Mouse (Mus musculus) E14TG2a.4 (cell line): ENCODE measurements around the gene Myo5c.

ENCODE experiments used
- CTCF ChIP-seq: conservative IDR thresholded peaks from 2 replicates; pipeline ENCODE4 v1.5.1; 2014; ENCODE audit warnings: low read length
- NANOG ChIP-seq: IDR thresholded peaks from 2 replicates; pipeline ENCODE4 v1.6.1; 2014; ENCODE audit warnings: borderline replicate concordance, low read length, mixed read lengths

GRCm38 (mm10) chr9:75262235-75262826, 30.5 kb downstream of the Myo5c start:
- TF ChIP-seq CTCF (no peak), NANOG (no peak)
